14 mouse cellular contexts compared by ENCODE assay signal in genomic region chrX:20561846-20562245, GRCm38 (mm10). TPM values are rescaled to one million over a fixed set of nuclear protein-coding genes. Genes with fewer than 3 reads are reported as not detected.
A peak's percentile ranks its signal among the peaks of the same experiment; 100 is the strongest.
DNase-seq lines count a peak whose midpoint lies in the region; ATAC-seq and TF ChIP-seq lines count a peak whose summit lies in the region.
"Had no signal": no experiment of that assay in that cellular context is flagged by ENCODE, and none has a peak within 500 bp of the region (broad histone marks: within the 10 kb centered on the region; RNA-seq: fewer than 3 reads in every experiment).

No protein-coding gene starts in this region.

- no peaks in the 10 kb centered on the region for H3K36me3 ChIP-seq in intestine, postnatal 0 days (ENCODE audit: control insufficient read depth, insufficient read depth)
- H3K36me3 ChIP-seq in intestine, embryonic 15.5 days, result no peaks in the 10 kb centered on the region
- no peaks in the 10 kb centered on the region for H3K36me3 ChIP-seq in midbrain, postnatal 0 days (ENCODE audit: insufficient read depth, low read length)
- no peaks in the 10 kb centered on the region for H3K36me3 ChIP-seq in midbrain, embryonic 16.5 days (ENCODE audit: control insufficient read depth, insufficient read depth, low read length)

- ATAC-seq in CD4-positive, CD25-positive, alpha-beta regulatory T cell, adult 4 months, result no peak
- no peak for ATAC-seq in intestine, postnatal 0 days
- ATAC-seq in intestine, embryonic 15.5 days, result no peak
- no peak for ATAC-seq in midbrain, postnatal 0 days (ENCODE audit: low FRiP score)
- no peak for ATAC-seq in midbrain, embryonic 16.5 days

- peak; percentile 1 for DNase-seq in CD4-positive, CD25-positive, alpha-beta regulatory T cell, adult 2 months (ENCODE audit: low read depth, low spot score)
- peak; percentile 12 for DNase-seq in midbrain, postnatal 0 days (ENCODE audit: low spot score)
- DNase-seq in frontal cortex, postnatal 36 days (ENCODE audit: low spot score in 2 of 2), result no peak
- DNase-seq in gastrocnemius, adult 18-20 months (ENCODE audit: low spot score), result no peak
- DNase-seq: cerebellum, adult 9-11 months; kidney, adult 18-20 months; lung, adult 18-20 months; thymus, adult 18-20 months had no signal

- no peak overlapping the region for H3K9ac ChIP-seq in intestine, postnatal 0 days (ENCODE audit: low read depth, low read length)
- H3K9ac ChIP-seq in intestine, embryonic 15.5 days, result no peak overlapping the region
- H3K9ac ChIP-seq in midbrain, postnatal 0 days (replicated peaks; ENCODE audit: low read length, poor library complexity, severe bottlenecking), result no peak overlapping the region
- no peak overlapping the region for H3K9ac ChIP-seq in midbrain, embryonic 16.5 days (ENCODE audit: low read depth, low read length)

- H3K4me1 ChIP-seq in intestine, postnatal 0 days (replicated peaks; ENCODE audit: control insufficient read depth, insufficient read depth, low read length), result no peaks in the 10 kb centered on the region
- H3K4me1 ChIP-seq in intestine, embryonic 15.5 days (replicated peaks), result no peaks in the 10 kb centered on the region
- H3K4me1 ChIP-seq in midbrain, postnatal 0 days (ENCODE audit: insufficient read depth, low read length), result no peaks in the 10 kb centered on the region
- no peaks in the 10 kb centered on the region for H3K4me1 ChIP-seq in midbrain, embryonic 16.5 days (ENCODE audit: control insufficient read depth, insufficient read depth, low read length)

- WGBS in intestine, postnatal 0 days, result 45% methylated on average over 1 of the region's 1 CpGs
- WGBS in intestine, embryonic 15.5 days, result 36% methylated on average over 1 of the region's 1 CpGs
- 32% methylated on average over 1 of the region's 1 CpGs for WGBS in midbrain, postnatal 0 days
- WGBS in midbrain, embryonic 16.5 days, result 53% methylated on average over 1 of the region's 1 CpGs

- no peak overlapping the region for H3K4me3 ChIP-seq in intestine, postnatal 0 days (ENCODE audit: low read depth, low read length)
- no peak overlapping the region for H3K4me3 ChIP-seq in intestine, embryonic 15.5 days (replicated peaks)
- no peak overlapping the region for H3K4me3 ChIP-seq in midbrain, postnatal 0 days (ENCODE audit: low read depth, low read length)
- no peak overlapping the region for H3K4me3 ChIP-seq in midbrain, embryonic 16.5 days (ENCODE audit: low read depth, low read length)

- H3K27me3 ChIP-seq in intestine, postnatal 0 days (replicated peaks; ENCODE audit: control insufficient read depth, insufficient read depth, low read length), result no peaks in the 10 kb centered on the region
- no peaks in the 10 kb centered on the region for H3K27me3 ChIP-seq in intestine, embryonic 15.5 days (replicated peaks)
- H3K27me3 ChIP-seq in midbrain, postnatal 0 days (ENCODE audit: insufficient read depth, low read length), result no peaks in the 10 kb centered on the region
- H3K27me3 ChIP-seq in midbrain, embryonic 16.5 days (ENCODE audit: control insufficient read depth, insufficient read depth, low read depth, low read length), result no peaks in the 10 kb centered on the region

- H3K27ac ChIP-seq in intestine, postnatal 0 days (ENCODE audit: low read depth, low read length), result no peak overlapping the region
- no peak overlapping the region for H3K27ac ChIP-seq in intestine, embryonic 15.5 days
- H3K27ac ChIP-seq in midbrain, postnatal 0 days (ENCODE audit: low read depth, low read length), result no peak overlapping the region
- H3K27ac ChIP-seq in midbrain, embryonic 16.5 days (ENCODE audit: low read length), result no peak overlapping the region

- no peak overlapping the region for H3K4me2 ChIP-seq in intestine, postnatal 0 days (replicated peaks; ENCODE audit: low read depth)
- no peak overlapping the region for H3K4me2 ChIP-seq in intestine, embryonic 15.5 days (replicated peaks)
- no peak overlapping the region for H3K4me2 ChIP-seq in midbrain, postnatal 0 days (ENCODE audit: low read depth, low read length, poor library complexity, severe bottlenecking)
- H3K4me2 ChIP-seq in midbrain, embryonic 16.5 days (ENCODE audit: low read length), result no peak overlapping the region

- H3K9me3 ChIP-seq in intestine, postnatal 0 days (ENCODE audit: control insufficient read depth), result no peaks in the 10 kb centered on the region
- H3K9me3 ChIP-seq in intestine, embryonic 15.5 days, result no peaks in the 10 kb centered on the region
- H3K9me3 ChIP-seq in midbrain, postnatal 0 days (ENCODE audit: low read length), result no peaks in the 10 kb centered on the region
- no peaks in the 10 kb centered on the region for H3K9me3 ChIP-seq in midbrain, embryonic 16.5 days (replicated peaks; ENCODE audit: control insufficient read depth, low read length, poor library complexity, severe bottlenecking)

- TF ChIP-seq CTCF in intestine, postnatal 0 days (IDR thresholded peaks at IDR 0.05; ENCODE audit: low read depth), result peak; percentile 64
- peak; percentile 68 for TF ChIP-seq CTCF in midbrain, postnatal 0 days (IDR thresholded peaks at IDR 0.05)

RNA-seq across cellular contexts. Expression of gene Rgn, which starts 12.3 kb away (rescaled TPM):
- not detected for polyA plus RNA-seq in CD4-positive, CD25-positive, alpha-beta regulatory T cell, adult 4 months (2017; shearing (Covaris generic))
- polyA plus RNA-seq in intestine, postnatal 0 days (2015; fragmentation: Nextera tagmentation; extraction: Ambion mirVana), result 13.1 and 14.4 TPM in 2 replicates
- polyA plus RNA-seq in intestine, embryonic 15.5 days (2015; fragmentation: Nextera tagmentation; extraction: Ambion mirVana), result 47.6 and 49.7 TPM in 2 replicates
- 0.11 and 0.19 TPM in 2 replicates for total RNA-seq in midbrain, postnatal 0 days (2014; rRNA removed)
- polyA plus RNA-seq in midbrain, postnatal 0 days (2015; fragmentation: Nextera tagmentation; extraction: Ambion mirVana), result 0.83 and 1.1 TPM in 2 replicates
- polyA plus RNA-seq in midbrain, embryonic 16.5 days (2015; fragmentation: Nextera tagmentation; extraction: Ambion mirVana), result 0.63 and 0.82 TPM in 2 replicates
- under 1 TPM in 1 of 2 experiments, not detected in 1; 0.31 TPM for total RNA-seq in gastrocnemius, adult 18-20 months (2021)
- total RNA-seq: granulocyte monocyte progenitor cell, adult 5-6 weeks; megakaryocyte-erythroid progenitor cell, adult 5-6 weeks had no signal

RNA-seq across cellular contexts. Expression of gene Rbm10, which starts 55.5 kb away (rescaled TPM):
- polyA plus RNA-seq in CD4-positive, CD25-positive, alpha-beta regulatory T cell, adult 4 months (2017; shearing (Covaris generic)), result 10 to 100 TPM; 37.6 to 61.7 TPM
- 15.8 and 16.3 TPM in 2 replicates for polyA plus RNA-seq in intestine, postnatal 0 days (2015; fragmentation: Nextera tagmentation; extraction: Ambion mirVana)
- polyA plus RNA-seq in intestine, embryonic 15.5 days (2015; fragmentation: Nextera tagmentation; extraction: Ambion mirVana), result 52.7 and 57.8 TPM in 2 replicates
- total RNA-seq in midbrain, postnatal 0 days (2014; rRNA removed), result 55.2 and 60.4 TPM in 2 replicates
- polyA plus RNA-seq in midbrain, postnatal 0 days (2015; fragmentation: Nextera tagmentation; extraction: Ambion mirVana), result 27.5 and 28.7 TPM in 2 replicates
- polyA plus RNA-seq in midbrain, embryonic 16.5 days (2015; fragmentation: Nextera tagmentation; extraction: Ambion mirVana), result 48.2 and 55.3 TPM in 2 replicates
- total RNA-seq in gastrocnemius, adult 18-20 months (2021), result 10 to 100 TPM in 1 of 2 experiments, 1 to 10 TPM in 1; 10.0 to 11.2 TPM

RNA-seq across cellular contexts. Expression of gene Ndufb11, which starts 55.6 kb away (rescaled TPM):
- polyA plus RNA-seq in CD4-positive, CD25-positive, alpha-beta regulatory T cell, adult 4 months (2017; shearing (Covaris generic)), result 100 to 1,000 TPM; 218 to 246 TPM
- polyA plus RNA-seq in intestine, postnatal 0 days (2015; fragmentation: Nextera tagmentation; extraction: Ambion mirVana), result 327 and 339 TPM in 2 replicates
- polyA plus RNA-seq in intestine, embryonic 15.5 days (2015; fragmentation: Nextera tagmentation; extraction: Ambion mirVana), result 251 and 275 TPM in 2 replicates
- total RNA-seq in midbrain, postnatal 0 days (2014; rRNA removed), result 96.6 and 109 TPM in 2 replicates
- polyA plus RNA-seq in midbrain, postnatal 0 days (2015; fragmentation: Nextera tagmentation; extraction: Ambion mirVana), result 277 and 295 TPM in 2 replicates
- polyA plus RNA-seq in midbrain, embryonic 16.5 days (2015; fragmentation: Nextera tagmentation; extraction: Ambion mirVana), result 209 TPM in 2 replicates
- total RNA-seq in gastrocnemius, adult 18-20 months (2021), result 100 to 1,000 TPM; 421 to 423 TPM

Comparison
In these comparisons a context has a peak if more than half of its experiments do, and no peak if none do; other contexts are left out.
1. DNase-seq: peak in CD4-positive, CD25-positive, alpha-beta regulatory T cell, adult 2 months (single experiment) and midbrain, postnatal 0 days (single experiment); none in frontal cortex, postnatal 36 days (0 of 2) and gastrocnemius, adult 18-20 months (single experiment).